Mouse (Mus musculus): ENCODE data around the gene Cdcp1. TPM values are rescaled to one million over a fixed set of nuclear protein-coding genes. Genes with fewer than 3 reads are reported as not detected.

The Cdcp1 gene
- polyA plus RNA-seq, 1 experiment from 2014 or later: 10.2 TPM

- Histone ChIP-seq H3K27ac (ENCODE audit: low read depth, low read length) (no peak overlapping the region), H3K27me3 (ENCODE audit: control insufficient read depth, insufficient read depth, low read length) (no peaks in the 10 kb centered on the region), H3K4me3 (ENCODE audit: low read length) (no peak overlapping the region), H3K36me3 (ENCODE audit: control insufficient read depth, insufficient read depth, low read length) (no peaks in the 10 kb centered on the region), H3K9me3 (ENCODE audit: control insufficient read depth, low read length) (no peaks in the 10 kb centered on the region), H3K9ac (ENCODE audit: low read depth, low read length) (no peak overlapping the region), H3K4me2 (replicated peaks; ENCODE audit: low read depth, low read length) (no peak overlapping the region), H3K4me1 (ENCODE audit: control insufficient read depth, insufficient read depth, low read length) (no peaks in the 10 kb centered on the region)
- WGBS: 46% methylated on average over 1 of the region's 1 CpGs
- no peak for ATAC-seq (ENCODE audit: low FRiP score, low TSS enrichment)
Observed at GRCm38 (mm10) chr9:123151561-123151960, 64.3 kb downstream of the Cdcp1 start.

DNA sequence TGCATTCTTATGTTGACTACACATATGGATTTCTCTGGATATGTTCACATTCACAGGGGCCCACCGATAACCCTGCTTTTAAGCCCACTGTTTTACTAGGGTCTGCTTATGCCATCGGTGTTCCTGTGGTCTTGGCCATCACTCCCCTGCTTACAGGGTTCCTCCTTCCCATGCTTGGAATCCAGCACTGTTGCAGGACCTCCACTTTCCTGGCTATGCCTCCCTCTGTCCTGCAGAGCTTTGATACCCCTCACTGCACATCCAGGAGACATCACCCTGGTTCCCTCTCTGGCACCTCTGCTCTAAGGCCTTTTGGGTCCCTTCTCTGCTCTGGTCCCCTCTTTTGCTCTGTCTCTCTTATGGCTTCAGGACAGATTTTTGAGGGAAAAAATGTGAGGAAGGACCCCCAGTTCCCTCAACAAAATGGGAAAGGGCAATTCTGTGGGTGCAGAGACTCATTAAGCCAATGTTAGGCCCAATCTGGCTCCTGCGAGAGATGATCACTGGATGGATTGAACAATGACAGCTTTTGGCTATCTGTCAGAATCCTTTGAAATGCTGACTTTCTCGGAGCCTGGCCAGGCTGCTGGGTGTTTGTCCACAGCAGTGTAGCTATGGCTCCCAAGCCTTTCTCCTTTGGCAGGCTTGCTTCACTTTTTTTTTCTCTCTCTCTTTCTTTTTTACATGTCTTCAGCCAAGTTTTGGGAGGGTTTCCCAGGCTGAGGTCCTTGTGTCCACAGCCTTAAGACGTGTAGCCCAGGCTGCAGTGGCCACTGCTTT is 65.4 kb downstream of the Cdcp1 start, which contains the start of gene Clec3b:
Gene Clec3b (plus strand): TSS at position 706 of the 780 bp plus-strand sequence.
- Histone ChIP-seq H3K27me3 (ENCODE audit: control insufficient read depth, insufficient read depth, low read length) (no peaks in the 10 kb centered on the region), H3K36me3 (ENCODE audit: control insufficient read depth, insufficient read depth, low read length) (no peaks in the 10 kb centered on the region), H3K27ac (ENCODE audit: low read depth, low read length) (no peak within 1 kb of the TSS), H3K9me3 (ENCODE audit: control insufficient read depth, low read length) (peaks cover 3% of the 10 kb centered on the region; the same call in 1 of the 2 replicates), H3K4me1 (ENCODE audit: control insufficient read depth, insufficient read depth, low read length) (no peaks in the 10 kb centered on the region), H3K4me2 (replicated peaks; ENCODE audit: low read depth, low read length) (no peak within 1 kb of the TSS), H3K4me3 (ENCODE audit: low read length) (no peak within 1 kb of the TSS), H3K9ac (ENCODE audit: low read depth, low read length) (no peak within 1 kb of the TSS)
- ATAC-seq (ENCODE audit: low FRiP score, low TSS enrichment): no peak
- 88% methylated on average over 5 of the region's 5 CpGs for WGBS

- H3K4me2 ChIP-seq (replicated peaks; ENCODE audit: low read depth, low read length): no peak overlapping the region
- 80% methylated on average over 5 of the region's 5 CpGs for WGBS
- H3K4me1 ChIP-seq (ENCODE audit: control insufficient read depth, insufficient read depth, low read length): no peaks in the 10 kb centered on the region
- H3K9ac ChIP-seq (ENCODE audit: low read depth, low read length): no peak overlapping the region
- H3K36me3 ChIP-seq (ENCODE audit: control insufficient read depth, insufficient read depth, low read length): no peaks in the 10 kb centered on the region
- no peaks in the 10 kb centered on the region for H3K27me3 ChIP-seq (ENCODE audit: control insufficient read depth, insufficient read depth, low read length)
- peaks cover 14% of the 10 kb centered on the region; the same call in 1 of the 2 replicates for H3K9me3 ChIP-seq (ENCODE audit: control insufficient read depth, low read length)
- no peak overlapping the region for H3K27ac ChIP-seq (ENCODE audit: low read depth, low read length)
- no peak for ATAC-seq (ENCODE audit: low FRiP score, low TSS enrichment)
- H3K4me3 ChIP-seq (ENCODE audit: low read length): no peak overlapping the region
Observed at GRCm38 (mm10) chr9:123148430-123148829, 67.4 kb downstream of the Cdcp1 start.

GRCm38 (mm10) chr9:123139887-123140614 is 75.8 kb downstream of the Cdcp1 start:
- no peak overlapping the region for H3K4me3 ChIP-seq (ENCODE audit: low read length)
- no peak overlapping the region; the same call in 1 of the 2 replicates for H3K27ac ChIP-seq (ENCODE audit: low read depth, low read length)
- peaks cover 39% of the 10 kb centered on the region for H3K36me3 ChIP-seq (ENCODE audit: control insufficient read depth, insufficient read depth, low read length)
- ATAC-seq (ENCODE audit: low FRiP score, low TSS enrichment): no peak
- no peak overlapping the region for H3K4me2 ChIP-seq (replicated peaks; ENCODE audit: low read depth, low read length)
- no peaks in the 10 kb centered on the region for H3K27me3 ChIP-seq (ENCODE audit: control insufficient read depth, insufficient read depth, low read length)
- 90% methylated on average over 4 of the region's 4 CpGs for WGBS
- peaks cover 12% of the 10 kb centered on the region; the same call in 1 of the 2 replicates for H3K9me3 ChIP-seq (ENCODE audit: control insufficient read depth, low read length)
- H3K9ac ChIP-seq (ENCODE audit: low read depth, low read length): no peak overlapping the region
- H3K4me1 ChIP-seq (ENCODE audit: control insufficient read depth, insufficient read depth, low read length): 0 out of 2 replicates have a peak, but pooled peaks cover 5% of the 10 kb centered on the region

- Histone ChIP-seq H3K27me3 (ENCODE audit: control insufficient read depth, insufficient read depth, low read length) (no peaks in the 10 kb centered on the region), H3K9ac (ENCODE audit: low read depth, low read length) (no peak overlapping the region), H3K4me3 (ENCODE audit: low read length) (no peak overlapping the region), H3K4me2 (replicated peaks; ENCODE audit: low read depth, low read length) (no peak overlapping the region), H3K27ac (ENCODE audit: low read depth, low read length) (peak overlapping the region; percentile 49), H3K4me1 (ENCODE audit: control insufficient read depth, insufficient read depth, low read length) (0 out of 2 replicates have a peak, but pooled peaks cover 5% of the 10 kb centered on the region), H3K36me3 (ENCODE audit: control insufficient read depth, insufficient read depth, low read length) (peaks cover 50% of the 10 kb centered on the region), H3K9me3 (ENCODE audit: control insufficient read depth, low read length) (peaks cover 7% of the 10 kb centered on the region; the same call in 1 of the 2 replicates)
- peak; percentile 84 for ATAC-seq (ENCODE audit: low FRiP score, low TSS enrichment)
- 56% methylated on average over 5 of the region's 5 CpGs for WGBS
Observed at GRCm38 (mm10) chr9:123138891-123139474, 76.9 kb downstream of the Cdcp1 start.

GRCm38 (mm10) chr9:123136953-123137682 is 78.7 kb downstream of the Cdcp1 start:
- ATAC-seq (ENCODE audit: low FRiP score, low TSS enrichment): 0 out of 2 replicates have a peak, but pooled peaks have one; percentile 53
- H3K9me3 ChIP-seq (ENCODE audit: control insufficient read depth, low read length): no peaks in the 10 kb centered on the region
- 83% methylated on average over 7 of the region's 7 CpGs for WGBS
- H3K27me3 ChIP-seq (ENCODE audit: control insufficient read depth, insufficient read depth, low read length): no peaks in the 10 kb centered on the region
- H3K4me1 ChIP-seq (ENCODE audit: control insufficient read depth, insufficient read depth, low read length): 0 out of 2 replicates have a peak, but pooled peaks cover 5% of the 10 kb centered on the region
- no peak overlapping the region for H3K4me2 ChIP-seq (replicated peaks; ENCODE audit: low read depth, low read length)
- H3K36me3 ChIP-seq (ENCODE audit: control insufficient read depth, insufficient read depth, low read length): peaks cover 68% of the 10 kb centered on the region
- H3K27ac ChIP-seq (ENCODE audit: low read depth, low read length): no peak overlapping the region
- H3K4me3 ChIP-seq (ENCODE audit: low read length): no peak overlapping the region
- H3K9ac ChIP-seq (ENCODE audit: low read depth, low read length): no peak overlapping the region

GRCm38 (mm10) chr9:123132994-123133393 is 82.8 kb downstream of the Cdcp1 start:
- Histone ChIP-seq H3K9ac (ENCODE audit: low read depth, low read length) (no peak overlapping the region), H3K4me1 (ENCODE audit: control insufficient read depth, insufficient read depth, low read length) (no peaks in the 10 kb centered on the region), H3K4me2 (replicated peaks; ENCODE audit: low read depth, low read length) (no peak overlapping the region), H3K4me3 (ENCODE audit: low read length) (no peak overlapping the region), H3K9me3 (ENCODE audit: control insufficient read depth, low read length) (no peaks in the 10 kb centered on the region), H3K27ac (ENCODE audit: low read depth, low read length) (no peak overlapping the region), H3K36me3 (ENCODE audit: control insufficient read depth, insufficient read depth, low read length) (peaks cover 96% of the 10 kb centered on the region), H3K27me3 (ENCODE audit: control insufficient read depth, insufficient read depth, low read length) (no peaks in the 10 kb centered on the region)
- 92% methylated on average over 3 of the region's 3 CpGs for WGBS
- ATAC-seq (ENCODE audit: low FRiP score, low TSS enrichment): no peak

DNA sequence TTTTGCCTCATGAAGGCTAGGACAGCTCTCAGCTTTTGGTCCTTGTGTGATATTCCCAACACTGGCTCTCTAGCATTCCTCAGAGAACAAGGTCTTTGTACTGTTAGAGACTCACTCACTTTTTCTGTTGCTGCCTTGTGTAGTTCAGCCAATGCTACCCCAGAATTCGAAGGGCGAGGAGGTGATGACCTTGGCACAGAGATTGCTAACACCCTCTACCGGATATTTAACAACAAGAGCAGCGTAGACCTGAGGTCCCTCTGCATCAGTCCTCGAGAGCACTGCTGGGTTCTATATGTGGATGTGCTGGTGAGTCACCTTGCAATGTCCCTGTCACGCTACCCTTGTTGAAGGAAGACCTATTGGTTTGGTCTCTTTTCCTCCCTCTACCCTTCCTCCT is 88.2 kb downstream of the Cdcp1 start:
- no peak overlapping the region for H3K9ac ChIP-seq (ENCODE audit: low read depth, low read length)
- ATAC-seq (ENCODE audit: low FRiP score, low TSS enrichment): no peak
- no peak overlapping the region for H3K27ac ChIP-seq (ENCODE audit: low read depth, low read length)
- no peaks in the 10 kb centered on the region for H3K27me3 ChIP-seq (ENCODE audit: control insufficient read depth, insufficient read depth, low read length)
- H3K4me2 ChIP-seq (replicated peaks; ENCODE audit: low read depth, low read length): no peak overlapping the region
- no peak overlapping the region for H3K4me3 ChIP-seq (ENCODE audit: low read length)
- 93% methylated on average over 6 of the region's 6 CpGs for WGBS
- H3K36me3 ChIP-seq (ENCODE audit: control insufficient read depth, insufficient read depth, low read length): peaks cover 77% of the 10 kb centered on the region
- H3K4me1 ChIP-seq (ENCODE audit: control insufficient read depth, insufficient read depth, low read length): no peaks in the 10 kb centered on the region
- no peaks in the 10 kb centered on the region for H3K9me3 ChIP-seq (ENCODE audit: control insufficient read depth, low read length)
